Mouse (Mus musculus) 416B (cell line): ENCODE measurements around the gene Cog8.

Experiments used
- DNase-seq: peaks from one replicate; pipeline ENCODE4 v3.0.0; 2011; ENCODE audit warnings: low read depth

The Cog8 gene

GRCm38 (mm10) chr8:107056076-107056972 lies at the start of gene Cog8, which contains the start of gene Nip7:
Cog8 (minus strand) TSS chr8:107056689.
Nip7 (plus strand) TSS chr8:107056877.
- DNase-seq = peak; percentile 97

DNA sequence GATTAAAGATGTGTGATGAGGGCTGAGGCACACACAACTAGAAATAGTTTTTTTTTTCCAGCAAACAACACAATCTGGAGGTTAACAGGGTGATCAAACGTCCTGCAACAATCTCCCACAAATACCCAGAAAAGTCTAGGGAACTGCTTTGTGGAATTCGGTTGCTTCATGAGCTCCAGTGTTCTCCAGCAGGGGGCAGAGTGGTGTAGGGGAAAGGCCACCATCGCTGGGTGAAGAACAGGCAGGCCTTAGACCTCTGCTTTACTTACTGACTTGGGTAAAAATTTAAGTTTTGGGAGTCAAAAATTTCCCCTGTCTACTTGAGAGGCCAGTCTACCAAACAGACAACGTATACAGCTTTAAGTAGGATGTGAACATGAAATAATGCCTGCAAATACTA lies 48.1 kb upstream of the Cog8 start:
- peak; percentile 76 for DNase-seq

DNA sequence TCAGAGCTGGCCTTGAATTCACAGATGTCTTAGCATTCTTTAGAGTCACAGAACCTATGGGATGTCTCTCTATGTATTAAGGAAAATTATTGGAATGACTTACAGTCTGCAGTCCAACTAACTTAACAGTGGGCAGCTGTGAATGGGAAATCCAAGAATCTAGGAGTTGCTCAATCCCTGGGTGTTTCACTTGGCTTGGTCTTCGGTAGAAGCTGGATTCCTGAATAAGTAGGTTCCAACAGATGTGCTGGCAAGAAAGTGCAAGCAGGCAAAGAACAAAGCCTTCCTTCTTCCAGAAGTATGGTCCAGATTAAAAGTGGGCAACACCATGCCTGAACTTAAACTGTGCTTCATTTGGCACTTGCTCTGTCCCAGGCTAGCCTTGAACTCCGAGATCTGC lies 44.1 kb upstream of the Cog8 start:
- DNase-seq = no peak

- DNase-seq = peak; percentile 96
Observed at GRCm38 (mm10) chr8:107096366-107097036, 40.0 kb upstream of the Cog8 start, which contains the start of gene Terf2. Terf2 (minus strand) TSS chr8:107096547.

GRCm38 (mm10) chr8:107095717-107096365 lies 39.4 kb upstream of the Cog8 start:
- DNase-seq = peak; percentile 71

GRCm38 (mm10) chr8:107090531-107090930 lies 34.0 kb upstream of the Cog8 start:
- no peak for DNase-seq

DNA sequence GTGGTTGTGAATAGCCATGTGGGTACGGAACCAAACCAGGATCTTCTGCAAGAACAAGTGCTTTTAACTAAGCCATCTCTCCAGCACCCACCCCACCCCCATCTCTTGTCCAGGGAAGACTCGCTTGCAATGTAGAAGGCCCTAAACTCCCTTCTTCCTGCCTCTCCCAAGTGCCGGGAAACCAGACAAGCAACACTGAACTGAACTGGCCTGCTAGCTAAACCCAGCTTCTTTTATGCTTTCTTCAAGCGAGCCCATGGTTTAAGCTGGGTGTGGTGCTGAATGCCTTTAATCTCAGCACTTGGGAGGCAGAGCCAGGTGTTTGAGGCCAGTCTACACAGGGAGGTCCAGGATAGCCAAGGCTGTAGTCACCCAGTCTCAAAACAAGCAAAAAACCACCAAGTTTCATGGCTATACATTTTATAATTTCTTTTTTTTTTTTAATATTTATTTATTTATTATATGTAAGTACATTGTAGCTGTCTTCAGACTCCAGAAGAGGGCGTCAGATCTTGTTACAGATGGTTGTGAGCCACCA lies 32.1 kb upstream of the Cog8 start:
- no peak for DNase-seq

GRCm38 (mm10) chr8:107086018-107086417 lies 29.5 kb upstream of the Cog8 start:
- DNase-seq = no peak

GRCm38 (mm10) chr8:107085358-107085757 lies 28.9 kb upstream of the Cog8 start:
- DNase-seq = peak; percentile 31

GRCm38 (mm10) chr8:107076239-107076888 lies 19.9 kb upstream of the Cog8 start:
- DNase-seq = no peak

DNA sequence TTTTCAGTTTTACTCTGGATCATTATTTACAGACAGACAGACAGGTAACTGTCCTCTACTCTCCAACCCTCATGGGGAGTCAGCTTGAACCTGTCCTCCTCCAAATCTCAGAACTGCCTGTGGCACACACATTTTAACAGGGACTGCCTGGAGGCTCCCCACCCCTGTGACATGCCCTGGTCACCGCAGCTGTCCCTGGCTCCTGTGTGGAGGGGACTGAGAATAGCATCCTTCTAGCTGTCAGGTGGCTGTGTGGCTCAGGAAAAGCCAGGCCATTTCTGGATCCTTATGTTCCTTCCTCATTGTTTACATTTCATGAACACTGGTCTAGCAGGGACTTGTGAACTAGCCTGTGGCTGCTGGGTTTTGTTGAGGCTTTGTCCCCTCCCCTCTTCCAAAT lies 17.6 kb upstream of the Cog8 start:
- DNase-seq = no peak

- DNase-seq = peak; percentile 55
Observed at GRCm38 (mm10) chr8:107073706-107074105, 17.2 kb upstream of the Cog8 start.

DNA sequence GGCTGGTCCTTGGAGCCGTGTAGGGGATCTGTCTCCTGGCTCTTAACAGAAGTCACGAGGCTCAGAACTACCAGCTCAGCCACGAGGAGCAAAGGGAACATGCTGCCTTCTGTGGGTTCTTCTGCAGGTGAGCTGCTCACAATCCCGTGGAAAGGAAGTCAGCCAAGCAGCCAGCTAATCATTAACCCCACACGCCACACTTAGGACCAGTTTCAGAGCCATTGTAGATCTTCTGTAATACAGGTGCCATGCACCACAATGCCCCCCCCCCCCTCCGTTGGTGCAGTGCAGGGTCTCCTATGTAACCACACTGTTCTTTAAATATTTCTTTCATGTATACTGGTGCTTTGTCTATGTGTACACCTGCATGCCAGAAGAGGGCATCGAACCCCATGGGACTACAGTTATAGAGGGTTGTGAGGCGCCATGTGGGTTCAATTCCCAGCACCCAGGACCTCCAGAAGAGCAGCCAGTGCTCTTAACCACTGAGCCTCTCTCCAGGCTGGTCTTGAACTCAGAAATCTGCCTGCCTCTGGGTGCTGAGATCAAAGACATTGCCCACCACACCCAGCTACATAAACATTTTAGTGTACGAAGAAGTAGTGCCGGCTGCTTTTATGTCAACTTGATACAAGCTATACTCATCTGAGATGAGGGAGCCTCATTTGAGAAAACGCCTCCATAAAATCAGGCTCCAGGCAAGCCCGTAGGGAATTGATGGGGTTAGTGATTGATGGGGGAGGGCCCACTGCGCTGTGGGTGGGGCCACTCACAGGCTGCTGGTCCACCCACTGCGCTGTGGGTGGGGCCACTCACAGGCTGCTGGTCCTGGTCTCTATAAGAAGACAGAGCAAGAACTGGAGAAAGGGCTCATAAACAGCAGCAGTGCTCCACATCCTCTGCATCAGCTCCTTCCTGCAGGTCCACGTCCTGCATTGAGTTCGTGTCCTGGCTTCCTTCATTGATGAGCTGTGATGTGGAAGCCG lies 9.3 kb upstream of the Cog8 start, which contains the start of gene Tmed6:
Gene Tmed6 (minus strand): TSS at position 134 of the 986 bp plus-strand sequence.
- DNase-seq = no peak

GRCm38 (mm10) chr8:107062613-107063012 lies 6.1 kb upstream of the Cog8 start:
- no peak for DNase-seq

GRCm38 (mm10) chr8:107056973-107057369 lies 482 bp upstream of the Cog8 start:
- no peak for DNase-seq

- DNase-seq = no peak
Observed at GRCm38 (mm10) chr8:107052046-107052445, 4.4 kb downstream of the Cog8 start.

GRCm38 (mm10) chr8:107049480-107049879 lies 7.0 kb downstream of the Cog8 start:
- DNase-seq = peak; percentile 22

GRCm38 (mm10) chr8:107048061-107048941 lies 8.2 kb downstream of the Cog8 start, which contains the start of gene Pdf:
Pdf (minus strand) TSS chr8:107048614.
- DNase-seq = peak; percentile 82

DNA sequence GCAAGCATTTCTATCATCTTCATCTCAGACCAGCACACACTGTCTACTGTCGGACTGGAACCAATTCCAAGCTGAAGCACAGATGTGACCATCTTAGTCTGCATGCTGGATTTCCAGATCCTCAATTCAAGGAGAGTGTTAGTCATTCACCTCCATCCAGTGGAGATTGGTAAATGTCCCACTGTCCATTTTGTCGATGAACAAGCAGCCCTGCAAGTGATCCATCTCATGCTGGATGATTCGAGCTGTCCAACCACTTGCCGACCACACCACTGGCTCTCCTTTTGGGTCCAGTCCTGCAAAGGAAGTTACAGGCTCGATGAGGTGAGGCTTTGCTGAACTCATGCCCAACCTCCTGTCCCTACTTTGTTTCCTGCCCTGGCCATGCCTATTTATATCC lies 9.5 kb downstream of the Cog8 start:
- peak; percentile 47 for DNase-seq
